Mouse (Mus musculus) cerebellum, adult 2 months (tissue): ENCODE results near the gene N4bp2.

Source experiments
- CTCF ChIP-seq: fragments of 200-500 bp; IDR thresholded peaks from 2 replicates; pipeline ENCODE4 v1.5.1; 2011; ENCODE audit warnings: low read depth, mild to moderate bottlenecking, control low read depth, low read length, moderate library complexity, borderline replicate concordance; ENCODE audit not compliant: insufficient read depth
- POLR2A ChIP-seq: fragments of 200-500 bp; IDR thresholded peaks from 2 replicates; pipeline ENCODE4 v1.6.1; 2011; ENCODE audit warnings: low read length, control low read depth, borderline replicate concordance; ENCODE audit not compliant: insufficient read depth

- TF ChIP-seq CTCF (no peak), POLR2A (no peak)
Measured at GRCm38 (mm10) chr5:65779401-65780063, 16.2 kb downstream of the N4bp2 start.
